Mouse (Mus musculus) T-helper 2 cell (primary cell): ENCODE measurements at regions not wholly inside any gene's neighbourhood (a gene's known extent, or its start where the extent isn't known, plus 50 kb on each side); places are given as distances from the start of the nearest gene placed in this dataset.

Source experiments
- in situ Hi-C: fragments of 300-600 bp; cut with MboI, MseI; formaldehyde crosslinking; loops from one replicate; pipeline ENCODE4 v1.15.1; 2025; ENCODE audit warnings: high pct_unique_total_duplicates

- in situ Hi-C loops = loop anchor here (5.0 kb wide), 1 partner anchor 77 kb away; no protein-coding TSS in a partner anchor
Observed at GRCm38 (mm10) chr8:10720398-10720797, 287.9 kb downstream of the Irs2 start.

GRCm38 (mm10) chr8:10719411-10719810 is 288.8 kb downstream of the Irs2 start:
- in situ Hi-C loops = no loop called here

DNA sequence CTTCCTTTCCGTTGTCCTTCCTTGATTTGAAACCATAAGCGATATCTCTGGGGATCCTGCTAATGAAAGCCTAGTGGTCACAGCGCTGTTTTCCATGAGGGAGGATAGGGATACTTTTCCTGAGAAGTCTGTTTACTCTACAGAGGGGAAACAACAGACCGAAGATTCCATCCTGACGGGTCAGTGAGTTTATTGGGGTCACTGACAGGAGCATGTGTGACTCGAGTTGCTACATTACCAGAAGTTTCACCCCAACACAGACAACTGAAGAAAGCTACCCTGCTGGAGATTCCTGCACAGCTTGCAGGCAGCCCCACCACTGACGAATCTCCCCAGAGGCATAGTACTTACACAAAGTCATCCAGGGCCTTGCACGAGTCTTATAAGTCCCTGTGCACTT is 291.0 kb downstream of the Irs2 start:
- in situ Hi-C loops = no loop called here

- in situ Hi-C loops = no loop called here
Observed at GRCm38 (mm10) chr8:10716161-10716560, 292.1 kb downstream of the Irs2 start.

DNA sequence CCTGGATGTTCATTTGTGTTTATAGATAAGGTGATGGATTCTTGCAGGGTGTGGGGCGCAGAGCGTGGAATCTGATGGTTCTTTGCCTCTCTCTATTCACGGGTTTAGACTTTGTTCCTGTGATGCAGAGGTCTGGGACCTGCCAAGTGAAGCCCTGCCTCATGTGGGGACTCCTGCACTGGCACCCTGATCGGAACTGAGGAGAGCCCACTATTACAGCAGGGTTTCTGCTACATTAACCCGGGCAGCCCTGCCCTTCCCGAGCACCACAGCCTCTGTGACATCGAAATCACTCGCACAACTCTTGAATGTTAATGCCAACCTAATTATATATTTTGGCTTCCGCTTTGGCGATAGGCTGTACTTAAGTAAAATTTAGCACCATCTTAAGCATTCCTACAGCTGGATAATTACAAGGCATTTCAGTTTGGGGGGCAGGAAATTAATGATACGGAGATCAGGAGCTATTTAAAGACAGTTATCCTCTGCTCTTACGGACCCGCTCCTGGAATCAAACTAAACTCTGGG is 294.7 kb downstream of the Irs2 start:
- in situ Hi-C loops = no loop called here

DNA sequence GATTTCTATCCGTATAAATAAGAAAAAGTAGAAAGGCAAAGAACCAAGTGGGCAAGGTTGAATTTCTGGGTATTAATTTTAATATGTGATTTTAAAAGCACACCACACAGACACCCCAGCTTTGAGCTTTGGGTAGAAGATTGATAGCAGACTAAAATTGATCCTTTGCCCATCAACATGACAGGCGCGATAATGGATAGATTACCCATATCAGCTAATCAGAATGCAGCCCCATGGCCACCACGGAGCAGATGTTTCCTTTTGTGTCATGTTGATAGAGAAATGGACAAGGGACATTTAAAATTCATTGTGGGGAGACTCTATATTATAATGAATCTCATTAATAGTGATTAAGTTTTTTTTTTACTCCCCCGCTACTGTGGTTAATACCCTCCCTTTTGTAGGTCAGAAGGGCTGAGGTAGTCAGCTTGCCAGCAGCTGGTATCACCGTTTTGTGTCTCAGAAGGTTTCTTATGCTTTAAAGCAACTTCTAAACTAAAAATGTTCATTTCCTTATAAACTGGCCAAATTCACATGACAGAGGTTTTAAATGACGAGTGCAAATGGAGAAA is 296.1 kb downstream of the Irs2 start:
- in situ Hi-C loops = no loop called here

DNA sequence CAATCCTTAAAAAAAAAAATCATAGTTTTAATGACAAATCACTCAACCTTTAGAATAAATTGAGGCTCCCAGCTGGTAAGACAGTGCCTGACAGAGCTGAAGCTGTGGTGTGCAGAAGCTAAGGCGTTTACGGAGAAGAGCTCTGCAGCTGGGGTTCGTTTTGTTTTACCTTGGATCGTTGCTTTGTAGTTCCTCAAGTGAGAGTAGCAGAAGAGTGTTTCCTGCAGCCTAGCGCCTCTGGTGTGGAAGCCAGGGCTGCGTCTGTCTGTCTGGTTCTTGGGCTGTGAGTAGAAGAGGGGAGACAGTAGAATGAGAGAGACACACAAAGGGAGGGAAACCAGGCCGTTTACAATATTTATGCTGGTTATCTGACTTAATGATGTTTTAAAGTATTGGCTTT is 296.8 kb downstream of the Irs2 start:
- in situ Hi-C loops = no loop called here

- in situ Hi-C loops = no loop called here
Observed at GRCm38 (mm10) chr8:10708509-10708908, 299.7 kb downstream of the Irs2 start.

- in situ Hi-C loops = no loop called here
Observed at GRCm38 (mm10) chr8:10707122-10707521, 301.1 kb downstream of the Irs2 start.

GRCm38 (mm10) chr8:10705909-10706308 is 302.3 kb downstream of the Irs2 start:
- in situ Hi-C loops = no loop called here

- in situ Hi-C loops = no loop called here
Observed at GRCm38 (mm10) chr8:10702755-10703154, 305.5 kb downstream of the Irs2 start.

GRCm38 (mm10) chr8:10702248-10702647 is 306.0 kb downstream of the Irs2 start:
- in situ Hi-C loops = no loop called here

GRCm38 (mm10) chr8:10701648-10702061 is 306.6 kb downstream of the Irs2 start:
- in situ Hi-C loops = no loop called here

GRCm38 (mm10) chr8:10701226-10701625 is 307.0 kb downstream of the Irs2 start:
- in situ Hi-C loops = no loop called here

GRCm38 (mm10) chr8:10699669-10700068 is 308.6 kb downstream of the Irs2 start:
- in situ Hi-C loops = no loop called here

DNA sequence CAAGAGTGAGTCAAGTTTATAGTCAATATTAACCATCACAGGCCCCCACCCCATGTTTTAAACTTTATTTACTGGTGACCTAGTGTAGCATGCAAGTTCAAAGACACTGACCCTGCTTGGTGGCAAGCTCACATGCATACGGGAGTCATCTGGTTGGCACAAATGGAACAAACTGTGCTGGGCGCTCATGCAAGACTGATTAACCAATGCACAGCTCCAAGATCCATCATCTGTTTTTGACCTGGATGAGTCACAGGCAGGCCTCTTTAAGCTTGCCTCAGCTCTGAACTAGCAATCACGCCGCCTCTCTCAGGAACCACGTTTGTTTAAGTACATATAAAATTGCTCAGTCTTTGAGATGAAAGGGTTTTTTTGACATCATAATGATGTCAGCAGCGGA is 313.1 kb downstream of the Irs2 start:
- in situ Hi-C loops = no loop called here

GRCm38 (mm10) chr8:10690659-10691058 is 317.6 kb downstream of the Irs2 start:
- in situ Hi-C loops = no loop called here

- in situ Hi-C loops = no loop called here
Observed at GRCm38 (mm10) chr8:10689881-10690280, 318.4 kb downstream of the Irs2 start.

DNA sequence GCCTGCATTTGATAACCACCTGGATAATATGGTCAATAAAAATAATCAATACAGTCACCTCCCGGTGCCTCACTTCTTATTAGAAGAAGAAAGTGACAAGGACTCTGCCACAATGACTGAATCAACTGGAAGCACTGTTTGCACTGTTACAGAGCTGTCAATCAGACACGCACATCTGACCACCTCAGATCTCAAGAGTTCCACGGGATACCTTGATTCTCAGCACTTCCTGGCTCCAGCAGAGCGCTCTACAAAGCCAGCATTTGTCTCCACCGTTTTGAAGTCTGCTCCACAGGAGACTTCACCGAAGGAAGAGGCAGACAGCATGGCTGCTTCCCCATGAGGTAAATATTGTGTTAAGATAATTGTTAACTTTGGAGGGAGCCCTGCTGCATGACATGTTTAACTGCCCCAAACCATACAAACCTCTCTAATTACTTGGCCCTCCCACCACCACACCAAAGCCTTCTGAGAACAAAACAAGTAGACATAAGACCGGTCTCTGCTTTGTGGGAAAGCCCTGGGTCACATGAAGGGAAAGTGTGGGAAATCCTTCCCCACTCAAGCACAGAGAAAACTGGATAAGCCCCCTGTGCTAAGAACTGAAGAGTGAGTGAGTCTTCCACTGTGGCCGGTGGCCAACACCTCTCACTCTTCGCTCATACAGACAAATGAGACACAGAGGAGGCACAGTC is 320.2 kb downstream of the Irs2 start:
- in situ Hi-C loops = no loop called here
